Mouse (Mus musculus): Measurements from ENCODE around the gene Olfr765. TPM values are rescaled to one million over a fixed set of nuclear protein-coding genes. Genes with fewer than 3 reads are reported as not detected.
"Not testable (repeated sequence)": the region's sequence is repeated elsewhere in the genome, so short reads cannot be mapped to it uniquely, and the experiment has no call there.

The Olfr765 gene
- not detected for total RNA-seq (2021)
- long read RNA-seq, experiment 1, result 0 reads
- long read RNA-seq, experiment 2, result 0 reads

DNA sequence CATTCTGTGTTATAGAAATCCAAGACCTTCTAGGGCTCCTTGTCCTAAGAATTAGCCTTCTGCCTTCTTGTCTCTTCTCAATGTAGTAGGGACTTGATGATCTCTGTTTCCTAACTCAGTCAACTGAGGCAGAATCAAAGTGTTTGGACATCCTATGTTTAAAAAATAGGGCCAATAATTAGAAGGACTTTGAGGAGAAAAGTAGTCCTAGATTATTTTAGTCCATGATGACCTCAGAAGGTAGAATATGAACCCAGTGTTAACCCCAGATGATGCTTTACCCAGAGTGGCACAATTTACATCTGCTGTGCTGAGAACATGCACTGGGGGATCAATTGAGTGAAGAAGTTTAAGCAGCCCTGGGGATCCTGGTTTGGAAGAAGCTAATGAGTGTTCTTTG lies at the start of gene Olfr765:
TSS of gene Olfr765 (minus strand) at position 101 of the 400 bp plus-strand sequence.
- not testable (repeated sequence) for DNase-seq (ENCODE audit: low spot score in 2 of 2)

DNA sequence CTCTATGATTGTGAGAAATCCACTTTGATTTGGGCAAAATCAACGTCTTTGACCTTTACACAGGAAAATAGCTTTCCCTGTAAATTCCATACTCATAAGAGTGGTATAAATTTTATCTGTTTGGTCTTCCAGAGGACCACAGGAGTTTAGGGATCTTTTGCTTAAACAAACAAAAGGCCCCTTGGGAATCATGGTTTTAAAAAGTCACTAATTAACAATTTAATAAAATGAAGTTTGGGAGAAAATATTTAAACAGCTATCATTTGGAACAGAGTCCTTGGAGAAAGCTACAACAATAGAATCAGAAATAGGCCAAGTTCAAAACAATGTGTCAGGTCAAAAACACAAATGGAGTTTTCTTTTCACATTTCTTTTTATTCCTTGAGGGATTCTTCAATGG lies 49.5 kb upstream of the Olfr765 start, which contains the start of gene Olfr768:
TSS of gene Olfr768 (minus strand) at position 101 of the 400 bp plus-strand sequence.
- no peak for DNase-seq (ENCODE audit: low spot score in 2 of 2)

DNA sequence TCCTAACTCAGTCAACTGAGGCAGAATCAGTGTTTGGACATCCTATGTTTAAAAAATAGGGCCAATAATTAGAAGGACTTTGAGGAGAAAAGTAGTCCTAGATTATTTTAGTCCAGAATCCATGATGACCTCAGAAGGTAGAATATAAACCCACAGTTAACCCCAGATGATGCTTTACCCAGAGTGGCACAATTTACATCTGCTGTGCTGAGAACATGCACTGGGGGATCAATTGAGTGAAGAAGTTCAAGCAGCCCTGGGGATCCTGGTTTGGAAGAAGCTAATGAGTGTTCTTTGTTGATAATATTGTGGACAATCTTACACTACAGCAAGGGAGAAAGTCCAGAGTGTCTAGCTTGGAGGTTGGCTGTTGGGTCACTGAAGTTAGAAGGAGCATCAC lies 33.0 kb upstream of the Olfr765 start, which contains the start of gene Olfr767:
TSS of gene Olfr767 (minus strand) at position 101 of the 400 bp plus-strand sequence.
- not testable (repeated sequence) for DNase-seq (ENCODE audit: low spot score in 2 of 2)

DNA sequence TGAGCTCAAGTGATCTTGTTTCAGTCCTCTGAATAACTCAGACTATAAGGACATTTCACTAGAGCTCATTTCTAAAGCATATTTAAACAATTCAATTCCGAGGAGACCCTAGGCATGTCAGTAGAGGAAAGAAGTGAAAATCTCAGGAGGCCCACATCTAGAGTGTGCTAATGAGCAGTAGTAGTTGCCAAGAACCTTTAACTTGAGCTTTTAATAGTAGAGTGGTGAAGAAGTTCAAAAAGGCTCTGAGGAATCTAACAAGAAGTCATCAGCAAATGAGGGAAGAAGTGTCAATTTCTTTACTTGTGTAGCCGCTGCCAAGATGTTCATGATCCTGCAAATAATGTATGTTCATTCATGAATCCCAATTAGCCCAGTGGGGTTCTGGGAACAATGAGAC lies 19.1 kb upstream of the Olfr765 start, which contains the start of gene Olfr766-ps1:
TSS of gene Olfr766-ps1 (minus strand) at position 101 of the 400 bp plus-strand sequence.
- DNase-seq (ENCODE audit: low spot score in 2 of 2), result no peak

DNA sequence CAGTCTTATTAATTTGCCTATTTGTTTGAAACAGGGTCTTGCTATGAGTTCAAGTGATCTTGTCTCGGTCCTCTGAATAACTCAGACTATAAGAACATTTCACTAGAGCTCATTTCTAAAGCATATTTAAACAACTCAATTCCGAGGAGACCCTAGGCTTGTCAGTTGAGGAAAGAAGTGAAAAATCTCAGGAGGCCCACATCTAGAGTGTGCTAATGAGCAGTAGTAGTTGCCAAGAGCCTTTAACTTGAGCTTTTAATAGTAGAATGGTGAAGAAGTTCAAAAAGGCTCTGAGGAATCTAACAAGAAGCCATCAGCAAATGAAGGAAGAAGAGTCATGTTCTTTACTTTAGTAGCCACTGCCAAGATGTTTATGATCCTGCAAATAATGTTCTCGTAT lies 10.0 kb downstream of the Olfr765 start, which contains the start of gene Olfr764-ps1:
TSS of gene Olfr764-ps1 (minus strand) at position 101 of the 400 bp plus-strand sequence.
- DNase-seq (ENCODE audit: low spot score in 2 of 2), result no peak

DNA sequence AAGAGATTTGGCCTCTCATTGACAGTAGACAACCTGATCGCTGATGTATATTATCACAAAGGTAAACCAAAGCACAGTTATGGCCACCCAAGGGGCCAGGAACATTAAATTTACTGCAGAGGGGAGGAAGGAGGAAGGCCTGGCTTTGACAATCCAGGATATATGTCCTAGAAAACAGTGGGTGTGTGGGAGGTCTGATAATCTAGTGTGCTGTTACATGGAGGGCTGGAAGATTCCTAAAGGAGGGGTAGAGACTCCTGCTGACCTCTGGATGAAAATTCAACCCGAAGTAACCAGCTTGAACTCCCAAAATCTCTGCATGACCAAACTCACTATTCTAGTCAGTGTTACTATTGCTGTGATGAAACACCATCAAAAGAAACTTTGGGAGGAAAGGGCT lies 21.5 kb downstream of the Olfr765 start:
- no peak for DNase-seq (ENCODE audit: low spot score in 2 of 2)

DNA sequence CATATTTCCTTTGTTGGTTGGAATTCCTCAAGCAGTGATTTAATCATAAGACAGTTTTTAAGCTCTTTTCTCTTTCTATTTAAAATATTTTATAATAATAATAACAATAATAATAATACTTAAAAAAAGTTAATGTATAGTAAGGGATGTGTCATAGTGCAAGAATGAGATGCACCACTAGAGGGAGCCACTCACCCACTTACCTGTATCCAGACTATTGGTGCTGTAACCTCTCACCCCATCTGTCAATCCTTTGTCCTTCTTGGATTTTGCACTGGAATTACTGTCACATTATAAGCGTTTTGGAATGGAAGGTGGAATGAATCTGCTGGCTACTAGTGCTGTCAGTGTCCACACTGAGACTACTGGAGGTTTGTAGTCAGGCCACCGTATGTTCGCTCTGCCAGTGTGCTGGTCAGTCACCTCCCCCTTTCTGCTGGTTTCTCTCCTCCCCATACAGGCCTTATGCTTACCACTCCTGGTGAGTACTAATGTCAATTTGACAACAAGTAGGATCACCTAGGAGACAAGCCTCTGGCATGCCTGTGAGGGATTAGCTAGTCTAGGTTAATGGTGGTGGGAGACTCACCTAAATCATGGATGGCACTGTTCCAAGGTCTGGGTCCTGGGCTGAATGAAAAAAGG lies 23.7 kb downstream of the Olfr765 start:
- peak; percentile 17 to 34 for DNase-seq (ENCODE audit: low spot score in 2 of 2)

DNA sequence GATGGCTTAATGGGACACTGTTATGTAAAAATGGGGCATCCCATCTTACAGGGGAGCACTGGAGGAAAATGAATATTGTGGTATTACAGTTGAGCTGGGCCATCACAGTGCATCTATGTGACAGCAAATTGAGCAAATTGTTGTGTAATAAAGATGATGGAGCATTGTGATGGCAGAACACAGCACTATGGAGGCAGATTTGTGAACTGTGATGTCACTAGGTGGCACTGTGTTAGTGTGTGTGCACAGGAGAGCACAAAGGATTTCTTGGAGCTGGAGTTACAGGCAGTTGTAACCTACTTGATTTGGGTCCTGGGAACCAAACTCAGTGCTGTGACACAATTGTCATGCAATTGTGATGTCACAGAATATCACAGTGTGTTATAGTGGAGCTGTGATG lies 26.5 kb downstream of the Olfr765 start:
- no peak for DNase-seq (ENCODE audit: low spot score in 2 of 2)

DNA sequence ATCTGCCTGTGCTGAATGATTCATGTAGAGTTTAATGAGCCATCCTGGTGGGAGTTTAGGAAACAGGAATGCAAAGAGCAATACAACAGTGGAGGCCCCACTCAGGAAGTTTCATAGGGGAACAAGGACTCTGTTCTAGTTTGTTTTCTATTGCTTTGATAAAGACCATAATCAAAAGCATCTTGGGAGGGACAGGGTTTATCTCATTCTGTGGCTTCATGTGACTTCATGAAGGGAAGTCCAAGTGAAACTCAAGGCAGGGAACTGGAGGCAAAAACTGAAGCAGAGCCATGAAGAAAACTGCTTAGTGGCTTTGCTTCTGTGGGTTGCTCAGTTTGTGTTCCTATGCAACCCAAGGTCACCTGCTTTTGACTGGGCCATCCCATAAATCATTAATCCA lies 35.3 kb downstream of the Olfr765 start:
- DNase-seq (ENCODE audit: low spot score in 2 of 2), result no peak

DNA sequence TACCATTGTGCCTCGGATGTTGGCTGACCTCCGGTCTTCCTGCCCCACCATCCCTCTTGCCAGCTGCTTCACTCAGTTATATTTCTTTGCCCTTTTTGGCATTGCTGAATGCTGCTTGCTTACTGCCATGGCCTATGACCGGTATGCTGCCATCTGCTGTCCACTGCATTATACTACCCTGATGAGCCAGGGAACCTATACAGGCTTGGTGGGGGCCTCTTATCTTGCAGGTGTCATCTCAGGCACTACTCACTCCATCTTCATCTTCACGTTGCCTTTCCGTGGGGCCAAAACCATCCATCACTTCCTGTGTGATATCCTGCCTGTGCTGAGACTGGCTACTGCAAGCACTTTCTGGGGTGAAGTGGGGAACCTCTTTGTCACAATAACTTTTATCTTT lies 38.3 kb downstream of the Olfr765 start:
- not testable (repeated sequence) for DNase-seq (ENCODE audit: low spot score in 2 of 2)

DNA sequence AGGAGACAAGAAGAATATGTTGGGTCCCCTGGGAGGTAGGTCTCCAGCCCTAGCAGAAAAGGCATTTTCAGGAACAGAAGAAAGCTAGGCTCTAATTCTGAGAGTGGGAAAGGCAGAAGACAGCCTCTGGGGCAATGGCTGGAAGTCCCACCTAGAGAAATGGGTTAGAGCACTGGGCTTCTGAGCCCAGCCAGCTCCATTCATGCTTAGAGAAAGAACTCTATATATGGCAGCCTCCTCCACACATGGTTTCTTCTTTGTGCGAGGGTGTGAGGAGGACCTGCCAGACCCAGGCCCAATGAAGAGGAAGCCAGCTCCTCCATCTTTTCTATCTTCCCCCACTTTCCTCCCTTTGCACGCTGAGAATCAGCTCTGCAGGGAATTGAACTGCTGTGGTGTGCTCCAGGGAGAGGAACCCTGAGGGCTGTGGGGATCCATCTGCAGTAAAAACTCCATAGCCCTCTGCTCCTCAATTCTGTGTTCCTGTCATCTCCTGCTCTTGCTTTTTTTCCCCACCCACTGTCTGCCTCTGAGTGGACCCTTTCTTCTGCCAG lies 39.4 kb downstream of the Olfr765 start, which contains the start of gene Olfr763:
TSS of gene Olfr763 (plus strand) at position 504 of the 554 bp plus-strand sequence.
- no peak for DNase-seq (ENCODE audit: low spot score in 2 of 2)

DNA sequence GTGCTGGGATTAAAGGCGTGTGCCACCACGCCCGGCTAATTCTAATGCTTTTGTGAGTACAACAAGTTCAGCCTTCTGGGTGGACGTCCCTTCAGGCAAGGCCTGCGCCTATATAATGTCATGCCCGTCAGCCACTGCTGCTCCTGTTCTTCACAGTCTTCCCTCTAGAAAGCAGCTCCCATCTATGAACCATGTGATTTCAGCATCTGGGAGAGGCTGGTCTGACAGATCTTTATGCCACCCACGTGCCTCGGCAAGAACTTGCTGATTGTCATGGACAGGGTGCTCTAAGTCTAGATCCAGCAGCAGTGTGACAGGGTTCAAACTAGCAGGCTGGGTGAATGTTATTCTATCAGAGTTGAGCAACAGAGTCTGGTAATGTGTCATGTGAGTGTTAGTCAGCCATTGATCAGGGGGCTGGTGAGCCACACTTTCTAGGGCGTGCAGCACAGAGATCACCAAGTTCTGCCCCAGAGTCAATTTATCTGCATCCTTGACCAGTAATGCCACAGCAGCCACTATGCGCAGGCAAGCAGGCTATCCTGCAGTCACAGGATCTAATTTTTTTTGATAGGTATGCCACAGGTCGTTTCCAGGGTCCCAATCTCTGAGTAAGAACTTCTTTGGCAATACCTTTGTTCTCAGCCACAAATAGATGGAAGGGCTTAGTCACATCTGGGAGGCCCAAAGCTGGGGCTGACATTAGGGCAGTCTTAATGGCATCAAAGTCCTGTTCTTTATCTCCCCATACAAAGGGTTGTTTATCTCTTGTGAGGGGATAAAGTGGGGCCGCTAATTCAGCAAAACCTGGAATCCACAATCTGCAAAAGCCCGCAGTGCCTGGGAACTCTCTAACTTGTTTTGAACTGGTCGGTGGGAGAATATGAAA lies 45.5 kb downstream of the Olfr765 start:
- no peak for DNase-seq (ENCODE audit: low spot score in 2 of 2)

DNA sequence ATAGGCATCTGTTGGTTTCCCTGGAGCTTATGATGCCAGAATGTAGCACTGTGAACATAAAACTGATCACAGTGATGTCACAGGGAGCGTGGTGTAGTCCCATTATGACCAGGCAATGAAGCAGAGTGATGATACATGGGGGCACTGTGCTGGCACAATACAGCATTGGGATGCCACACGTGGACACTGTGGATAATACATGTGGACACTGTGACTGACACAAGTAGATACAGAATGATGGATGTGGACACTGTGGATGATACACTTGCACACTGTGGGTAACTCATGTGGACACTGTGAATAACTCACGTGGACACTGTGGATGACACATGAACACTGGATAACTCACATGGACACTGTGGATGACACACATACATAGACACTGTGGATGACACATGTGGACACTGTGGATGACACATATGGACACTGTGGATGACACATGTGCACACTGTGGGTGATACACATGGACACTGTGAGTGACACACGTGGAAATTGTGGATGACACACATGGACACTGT lies 53.2 kb downstream of the Olfr765 start:
- DNase-seq (ENCODE audit: low spot score in 2 of 2), result no peak

DNA sequence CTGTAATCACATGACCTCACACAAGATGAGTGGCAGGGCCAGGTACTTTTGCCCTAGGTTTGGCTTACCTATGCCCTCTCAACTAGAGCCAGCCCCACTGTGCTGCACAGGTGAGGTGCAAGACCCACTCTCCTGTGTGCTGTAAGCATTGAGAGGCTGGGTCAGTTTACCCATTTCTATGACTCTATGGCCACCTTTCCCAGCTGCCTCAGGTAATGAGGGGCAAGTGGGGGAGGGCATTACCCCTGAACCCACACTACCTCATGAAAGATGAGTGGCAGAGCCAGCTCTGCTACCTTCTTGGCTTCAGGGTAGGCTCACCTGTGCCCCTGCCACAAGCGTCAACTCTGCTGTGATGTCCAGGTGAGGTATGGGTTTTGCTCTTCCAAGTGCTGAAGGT lies 54.0 kb downstream of the Olfr765 start:
- no peak for DNase-seq (ENCODE audit: low spot score in 2 of 2)

Other genes with a start within 250 kb of the Olfr765 start
- gene Dnajc14, start 245.9 kb downstream of the Olfr765 start, total RNA-seq (2021), result 10 to 100 TPM; 63.7 to 67.1 TPM
- 10 to 100 TPM; 12.6 to 13.1 TPM for gene Tmem198b, start 245.6 kb downstream of the Olfr765 start, total RNA-seq (2021)
- 10 to 100 TPM; 35.5 to 42.2 TPM for gene Sarnp, start 232.7 kb downstream of the Olfr765 start, total RNA-seq (2021)
- 10 to 100 TPM in 1 of 2 experiments, 1 to 10 TPM in 1; 7.4 to 10.4 TPM for gene Ormdl2, start 228.4 kb downstream of the Olfr765 start, total RNA-seq (2021)
- 10 to 100 TPM; 23.3 to 26.4 TPM for gene Gdf11, start 158.3 kb downstream of the Olfr765 start, total RNA-seq (2021)
- 10 to 100 TPM; 76.7 to 86.1 TPM for gene Cd63, start 149.0 kb downstream of the Olfr765 start, total RNA-seq (2021)
- gene Rdh5, start 127.1 kb downstream of the Olfr765 start, total RNA-seq (2021), result 1 to 10 TPM; 8.1 to 8.8 TPM
- 10 to 100 TPM; 96.9 to 98.1 TPM for gene Bloc1s1, start 126.0 kb downstream of the Olfr765 start, total RNA-seq (2021)
- 10 to 100 TPM; 28.1 to 28.5 TPM for gene Itga7, start 116.2 kb downstream of the Olfr765 start, total RNA-seq (2021)
- not detected for gene Mettl7b, start 89.0 kb downstream of the Olfr765 start, total RNA-seq (2021)
- not detected for gene Olfr9, start 60.6 kb downstream of the Olfr765 start, total RNA-seq (2021)
- gene Olfr763, start 39.2 kb downstream of the Olfr765 start, total RNA-seq (2021), result not detected
- not detected for gene Olfr764-ps1, start 10.1 kb downstream of the Olfr765 start, total RNA-seq (2021)
- gene Olfr766-ps1, start 19.0 kb upstream of the Olfr765 start, total RNA-seq (2021), result not detected
- gene Olfr767, start 32.9 kb upstream of the Olfr765 start, total RNA-seq (2021), result not detected
- gene Olfr768, start 49.4 kb upstream of the Olfr765 start, total RNA-seq (2021), result not detected
- gene Olfr769, start 67.9 kb upstream of the Olfr765 start, total RNA-seq (2021), result not detected
- gene Olfr770, start 89.0 kb upstream of the Olfr765 start, total RNA-seq (2021), result not detected
- not detected for gene Olfr771, start 114.8 kb upstream of the Olfr765 start, total RNA-seq (2021)
- gene Olfr772, start 127.9 kb upstream of the Olfr765 start, total RNA-seq (2021), result not detected
- not detected for gene Olfr773, start 137.4 kb upstream of the Olfr765 start, total RNA-seq (2021)
- not detected for gene Olfr774, start 186.2 kb upstream of the Olfr765 start, total RNA-seq (2021)
- gene Olfr775, start 198.4 kb upstream of the Olfr765 start, total RNA-seq (2021), result not detected
- gene Olfr776, start 209.1 kb upstream of the Olfr765 start, total RNA-seq (2021), result not detected
- not detected for gene Olfr777, start 221.5 kb upstream of the Olfr765 start, total RNA-seq (2021)

Data from layer of hippocampus, postnatal 14 days (tissue).